In the genomic region with DNA sequence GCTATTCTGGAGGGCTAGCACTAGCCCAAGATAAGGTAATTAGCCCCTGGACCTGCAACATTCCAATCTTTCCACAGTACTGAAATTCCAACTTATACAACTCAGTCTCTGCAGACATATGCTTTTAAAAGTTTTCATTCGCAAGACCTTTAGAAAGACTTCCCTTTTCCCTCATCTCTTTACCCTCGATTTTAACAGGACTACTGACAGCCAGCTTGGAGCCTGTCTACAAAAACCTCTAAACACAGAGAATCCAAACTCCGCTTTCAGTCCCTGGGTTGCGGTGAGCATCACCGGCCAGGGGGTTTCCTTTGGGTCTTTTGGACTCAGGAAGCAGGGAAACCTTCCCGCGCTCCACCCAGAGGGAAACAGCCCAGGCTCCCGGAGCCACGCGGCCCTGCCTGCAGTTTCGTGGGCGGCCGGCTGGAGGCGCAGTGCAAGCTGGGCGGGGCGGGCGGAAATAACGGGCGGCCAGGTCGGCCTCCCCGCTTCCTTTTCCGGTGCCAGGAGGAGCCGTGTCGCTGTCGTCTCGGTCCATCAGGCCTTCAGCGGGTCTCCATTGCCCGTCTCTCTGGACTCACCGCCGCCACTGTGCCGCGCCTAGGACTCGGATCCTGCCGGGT, we compare ENCODE assay signal across 7 mouse cellular contexts. TPM values are rescaled to one million over a fixed set of nuclear protein-coding genes. Genes with fewer than 3 reads are reported as not detected.
DNase-seq lines count a peak whose midpoint lies in the region; ATAC-seq lines count a peak whose summit lies in the region.

A gene (plus strand): TSS at position 482 of the 623 bp plus-strand sequence.

- no peaks in the 10 kb centered on the region for H3K9me3 ChIP-seq in embryonic facial prominence, embryonic 10.5 days
- no peaks in the 10 kb centered on the region for H3K9me3 ChIP-seq in limb, embryonic 10.5 days (replicated peaks)
- H3K9me3 ChIP-seq in midbrain, embryonic 13.5 days, result no peaks in the 10 kb centered on the region

- peaks cover 30% of the 10 kb centered on the region for H3K36me3 ChIP-seq in embryonic facial prominence, embryonic 10.5 days (replicated peaks)
- peaks cover 28% of the 10 kb centered on the region for H3K36me3 ChIP-seq in limb, embryonic 10.5 days
- H3K36me3 ChIP-seq in midbrain, embryonic 13.5 days, result peaks cover 7% of the 10 kb centered on the region; the same call in 1 of the 2 replicates

- H3K4me3 ChIP-seq in embryonic facial prominence, embryonic 10.5 days, result peak within 1 kb of the TSS; percentile 75
- H3K4me3 ChIP-seq in limb, embryonic 10.5 days, result peak within 1 kb of the TSS; percentile 80
- peak within 1 kb of the TSS; percentile 85 for H3K4me3 ChIP-seq in midbrain, embryonic 13.5 days (replicated peaks)

- peak; percentile 97 for DNase-seq in adrenal gland, postnatal 10 days
- DNase-seq in embryonic facial prominence, embryonic 10.5 days (ENCODE audit: low spot score), result peak; percentile 95
- peak; percentile 83 for DNase-seq in kidney, adult 11 months
- DNase-seq in limb, embryonic 10.5 days (ENCODE audit: low spot score), result peak; percentile 98
- peak; percentile 89 for DNase-seq in spleen, adult 12 weeks (ENCODE audit: low spot score)

- peak within 1 kb of the TSS; percentile 91 for H3K4me2 ChIP-seq in midbrain, embryonic 13.5 days (replicated peaks)

- ATAC-seq in granulocyte monocyte progenitor cell, adult 5-6 weeks (replicated peaks; ENCODE audit: poor library complexity, severe bottlenecking), result peak; percentile 95
- ATAC-seq in midbrain, embryonic 13.5 days, result peak; percentile 93

- peak within 1 kb of the TSS; percentile 89 for H3K9ac ChIP-seq in midbrain, embryonic 13.5 days (replicated peaks)

- no peaks in the 10 kb centered on the region for H3K27me3 ChIP-seq in embryonic facial prominence, embryonic 10.5 days (replicated peaks; ENCODE audit: low read depth, poor library complexity, severe bottlenecking)
- no peaks in the 10 kb centered on the region for H3K27me3 ChIP-seq in limb, embryonic 10.5 days (ENCODE audit: low read depth, poor library complexity, severe bottlenecking)
- no peaks in the 10 kb centered on the region for H3K27me3 ChIP-seq in midbrain, embryonic 13.5 days

- H3K27ac ChIP-seq in embryonic facial prominence, embryonic 10.5 days (replicated peaks), result peak within 1 kb of the TSS; percentile 99
- H3K27ac ChIP-seq in limb, embryonic 10.5 days, result peak within 1 kb of the TSS; percentile 98
- peak within 1 kb of the TSS; percentile 96 for H3K27ac ChIP-seq in midbrain, embryonic 13.5 days

- H3K4me1 ChIP-seq in embryonic facial prominence, embryonic 10.5 days, result peaks cover 23% of the 10 kb centered on the region
- peaks cover 22% of the 10 kb centered on the region for H3K4me1 ChIP-seq in limb, embryonic 10.5 days
- H3K4me1 ChIP-seq in midbrain, embryonic 13.5 days (replicated peaks), result peaks cover 34% of the 10 kb centered on the region

- WGBS in embryonic facial prominence, embryonic 10.5 days, result 1% methylated on average over 34 of the region's 34 CpGs
- under 1% methylated on average over 34 of the region's 34 CpGs for WGBS in limb, embryonic 10.5 days
- under 1% methylated on average over 34 of the region's 34 CpGs for WGBS in midbrain, embryonic 13.5 days

RNA-seq across cellular contexts. Expression of the gene that starts here (rescaled TPM):
- total RNA-seq in adrenal gland, postnatal 10 days (2021), result 10 to 100 TPM; 69.9 to 75.9 TPM
- polyA plus RNA-seq in embryonic facial prominence, embryonic 10.5 days (2016; fragmentation: Nextera tagmentation; extraction: Ambion mirVana), result 135 and 137 TPM in 2 replicates
- 74.2 and 86.7 TPM in 2 replicates for total RNA-seq in granulocyte monocyte progenitor cell, adult 5-6 weeks (2014; fragmentation: Nextera tagmentation)
- total RNA-seq in granulocyte monocyte progenitor cell, adult 5-6 weeks (2017), result 42.9 and 51.7 TPM in 2 replicates
- polyA plus RNA-seq in limb, embryonic 10.5 days (2016; fragmentation: Nextera tagmentation; extraction: Ambion mirVana), result 136 and 141 TPM in 2 replicates
- polyA plus RNA-seq in midbrain, embryonic 13.5 days (2015; fragmentation: Nextera tagmentation; extraction: Ambion mirVana), result 60.8 and 63.8 TPM in 2 replicates

Comparison
In these comparisons a context has a peak if more than half of its experiments do, and no peak if none do; other contexts are left out.
1. Peak in every context shown above with its lines: DNase-seq, ATAC-seq, H3K4me3 ChIP-seq and H3K27ac ChIP-seq.